Mouse (Mus musculus): ENCODE results near the gene Rgs3. TPM values are rescaled to one million over a fixed set of nuclear protein-coding genes. Genes with fewer than 3 reads are reported as not detected.
A peak's percentile ranks its signal among the peaks of the same experiment; 100 is the strongest.

Gene Rgs3
- polyA plus RNA-seq, 1 experiment from 2014 or later = 65.3 TPM

DNA sequence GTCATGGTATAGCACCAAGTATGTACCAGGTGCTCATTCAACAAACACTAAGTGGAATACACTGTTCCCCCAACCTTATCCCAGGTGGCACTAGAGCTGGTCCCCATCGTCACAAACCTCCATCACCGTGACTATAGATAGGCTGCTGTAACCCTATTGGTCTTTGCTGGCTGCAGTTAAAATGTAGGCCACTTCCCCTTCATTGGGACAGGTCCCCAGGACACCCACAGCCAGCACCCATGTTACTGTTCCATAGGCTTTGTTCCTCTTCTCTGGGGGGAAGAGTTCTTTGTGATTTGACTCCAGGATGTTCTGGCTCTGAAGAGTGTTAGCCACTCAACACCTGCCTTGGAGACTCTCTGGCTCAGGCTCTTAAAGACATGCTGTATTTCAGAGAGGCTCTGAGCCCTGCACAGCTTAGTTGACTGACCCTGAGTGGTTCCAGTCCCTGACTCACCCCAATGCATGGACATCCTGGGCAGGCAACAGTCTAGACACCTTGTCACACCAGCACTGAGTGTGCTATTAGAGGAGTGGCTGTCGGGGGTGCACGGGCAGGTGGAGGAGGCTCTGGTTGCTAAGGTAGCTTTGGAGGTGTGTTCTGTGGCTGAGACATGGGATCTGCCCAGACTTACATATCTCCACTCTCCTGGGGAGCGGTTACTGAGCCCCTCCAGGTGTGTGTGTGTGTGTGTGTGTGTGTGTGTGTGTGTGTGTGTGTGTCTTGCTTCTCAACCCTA, 94.4 kb downstream of the Rgs3 start:
- no peak overlapping the region for H3K4me2 ChIP-seq
- H3K9ac ChIP-seq = no peak overlapping the region
- H3K36me3 ChIP-seq = no peaks in the 10 kb centered on the region
- peaks cover 12% of the 10 kb centered on the region for H3K4me1 ChIP-seq (replicated peaks)
- no peaks in the 10 kb centered on the region for H3K9me3 ChIP-seq
- no peaks in the 10 kb centered on the region for H3K27me3 ChIP-seq
- no peak for ATAC-seq (ENCODE audit: low FRiP score)
- no peak overlapping the region for H3K27ac ChIP-seq
- 96% methylated on average over 5 of the region's 5 CpGs for WGBS
- H3K4me3 ChIP-seq = no peak overlapping the region

DNA sequence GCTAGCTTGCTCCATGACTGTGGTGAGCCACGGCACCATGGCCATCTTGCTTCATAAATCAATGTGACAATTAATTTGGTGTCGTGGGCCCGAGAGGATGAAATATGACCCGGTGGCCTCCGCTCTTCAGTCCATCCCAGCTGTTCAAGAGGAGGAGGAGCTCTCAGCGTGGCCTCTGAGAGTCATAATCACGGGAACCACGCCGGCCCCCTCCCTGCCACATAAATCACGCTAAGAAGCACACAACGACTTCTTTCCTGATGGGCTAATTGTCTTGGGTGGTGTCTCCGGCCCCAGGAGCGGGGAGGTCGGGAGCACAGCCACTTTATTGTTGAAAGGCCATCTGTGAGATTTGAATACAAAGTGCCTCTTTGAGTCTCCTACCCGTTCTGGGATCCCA, 99.6 kb downstream of the Rgs3 start:
- WGBS = 14% methylated on average over 15 of the region's 15 CpGs
- no peak overlapping the region for H3K27ac ChIP-seq
- no peak overlapping the region for H3K4me3 ChIP-seq
- no peak for ATAC-seq (ENCODE audit: low FRiP score)
- no peak overlapping the region for H3K9ac ChIP-seq
- no peaks in the 10 kb centered on the region for H3K27me3 ChIP-seq
- no peaks in the 10 kb centered on the region for H3K36me3 ChIP-seq
- H3K4me1 ChIP-seq (replicated peaks) = peaks cover 54% of the 10 kb centered on the region
- H3K9me3 ChIP-seq = no peaks in the 10 kb centered on the region
- H3K4me2 ChIP-seq = no peak overlapping the region

DNA sequence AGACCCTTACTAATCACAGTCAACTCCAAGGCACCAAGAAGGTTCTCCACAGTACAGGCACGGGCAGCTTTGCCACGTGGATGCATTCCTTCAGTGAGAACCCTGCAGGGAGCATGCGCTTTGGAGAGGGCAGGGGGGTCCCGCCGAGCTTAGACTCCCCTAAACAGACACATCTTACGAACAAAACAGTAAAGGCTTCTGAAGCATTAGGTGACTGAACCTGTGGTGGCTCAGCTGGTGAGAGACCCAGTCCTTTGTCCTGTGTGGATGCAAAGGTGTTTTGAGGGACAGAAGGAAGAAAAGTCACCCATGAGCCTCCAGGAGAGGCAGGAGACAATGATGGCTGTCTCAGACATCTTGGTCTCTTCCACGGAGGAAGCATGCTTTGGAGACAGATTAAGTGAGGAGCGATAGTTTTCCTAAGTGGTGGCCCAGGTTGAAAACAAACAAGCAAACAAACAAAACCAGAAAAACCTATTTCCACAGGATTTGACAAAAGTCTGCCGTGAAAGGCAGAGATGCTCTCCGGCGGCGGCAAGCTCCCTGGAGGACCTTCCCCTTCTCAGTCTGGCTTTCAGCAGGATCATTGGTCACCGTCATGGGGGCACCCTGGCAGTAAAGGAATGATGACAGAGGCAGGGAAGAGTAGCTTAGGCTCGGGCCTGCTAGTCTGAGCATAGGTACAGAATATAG, 100.4 kb downstream of the Rgs3 start:
- H3K27me3 ChIP-seq = no peaks in the 10 kb centered on the region
- no peaks in the 10 kb centered on the region for H3K9me3 ChIP-seq
- H3K27ac ChIP-seq = peak overlapping the region; percentile 50
- 0 out of 2 replicates have a peak overlapping the region, but pooled peaks have one; percentile 2 for H3K4me2 ChIP-seq
- ATAC-seq (ENCODE audit: low FRiP score) = no peak
- H3K9ac ChIP-seq = 0 out of 2 replicates have a peak overlapping the region, but pooled peaks have one; percentile 29
- no peak overlapping the region for H3K4me3 ChIP-seq
- no peaks in the 10 kb centered on the region for H3K36me3 ChIP-seq
- peaks cover 54% of the 10 kb centered on the region for H3K4me1 ChIP-seq (replicated peaks)
- WGBS = 12% methylated on average over 14 of the region's 14 CpGs

DNA sequence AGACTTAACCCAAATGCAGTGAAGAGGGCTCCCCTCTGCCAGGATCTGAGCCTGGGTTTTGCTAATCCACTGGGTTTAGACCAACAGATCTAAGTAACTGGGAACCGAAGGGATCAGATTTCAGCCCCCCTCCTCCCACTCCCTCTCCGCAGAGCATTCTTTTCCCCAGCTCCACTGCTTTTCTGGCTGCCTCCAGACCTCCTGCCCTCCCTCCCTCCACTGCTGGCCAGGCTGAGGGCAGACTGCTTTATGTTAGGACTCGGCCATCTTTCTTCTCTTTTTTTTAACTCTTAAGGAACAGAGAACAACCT, 100.9 kb downstream of the Rgs3 start:
- H3K4me3 ChIP-seq = no peak overlapping the region
- H3K4me2 ChIP-seq = 0 out of 2 replicates have a peak overlapping the region, but pooled peaks have one; percentile 2
- H3K9me3 ChIP-seq = no peaks in the 10 kb centered on the region
- H3K4me1 ChIP-seq (replicated peaks) = peaks cover 54% of the 10 kb centered on the region
- ATAC-seq (ENCODE audit: low FRiP score) = peak; percentile 43
- H3K9ac ChIP-seq = no peak overlapping the region
- no peaks in the 10 kb centered on the region for H3K36me3 ChIP-seq
- WGBS = 2% methylated on average over 3 of the region's 3 CpGs
- H3K27ac ChIP-seq = peak overlapping the region; percentile 50
- no peaks in the 10 kb centered on the region for H3K27me3 ChIP-seq

DNA sequence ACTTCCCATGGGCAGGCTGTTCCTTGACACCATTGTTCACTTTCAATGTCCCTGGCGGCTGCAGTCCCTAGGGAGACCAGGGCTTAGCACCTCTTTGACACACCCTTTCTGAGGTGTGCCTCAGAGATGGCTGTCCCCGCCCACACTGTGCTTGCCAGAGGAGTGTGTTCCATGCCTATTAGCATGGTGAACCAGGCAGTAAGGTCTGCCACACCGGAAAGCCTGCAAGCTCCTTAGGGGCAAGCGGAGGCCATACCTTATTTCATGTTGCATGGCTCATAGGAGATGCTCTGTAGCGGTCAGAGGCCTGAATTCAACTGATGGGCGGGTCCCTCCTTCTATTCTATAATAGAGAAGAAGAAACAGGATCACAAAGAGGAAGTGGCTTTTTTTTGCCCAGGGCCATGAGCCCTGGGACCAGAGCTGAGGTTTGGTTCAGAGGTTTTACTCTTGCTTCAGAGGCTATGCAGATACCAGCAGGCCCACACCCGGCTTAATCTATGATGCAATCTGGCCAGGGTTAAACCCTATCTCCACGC, 101.7 kb downstream of the Rgs3 start:
- Histone ChIP-seq H3K9ac (no peak overlapping the region), H3K4me2 (no peak overlapping the region), H3K27me3 (no peaks in the 10 kb centered on the region), H3K36me3 (no peaks in the 10 kb centered on the region), H3K4me3 (no peak overlapping the region), H3K4me1 (replicated peaks) (peaks cover 51% of the 10 kb centered on the region), H3K9me3 (no peaks in the 10 kb centered on the region), H3K27ac (peak overlapping the region; percentile 50)
- 74% methylated on average over 8 of the region's 8 CpGs for WGBS
- no peak for ATAC-seq (ENCODE audit: low FRiP score)

DNA sequence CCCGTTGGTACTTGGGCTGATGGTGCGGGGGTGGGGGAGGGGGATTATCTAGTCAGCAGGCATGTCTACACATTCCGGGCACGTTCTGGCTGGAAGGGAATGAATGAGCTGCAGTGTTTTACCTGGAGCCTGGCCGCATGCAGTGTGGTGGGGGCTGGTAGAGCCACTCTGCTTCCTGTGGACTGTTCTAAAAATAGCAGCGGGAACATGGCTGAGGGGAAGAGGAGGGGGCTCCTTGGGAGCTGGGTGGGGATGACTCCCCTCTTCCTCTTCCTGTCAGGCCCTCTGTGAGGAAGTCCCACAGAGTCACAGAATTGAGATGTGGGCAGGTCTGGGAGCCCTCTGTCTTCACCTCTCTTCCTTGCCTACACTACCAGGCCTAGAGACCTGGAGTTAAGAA, 103.7 kb downstream of the Rgs3 start:
- peak; percentile 81 for ATAC-seq (ENCODE audit: low FRiP score)
- Histone ChIP-seq H3K4me3 (no peak overlapping the region), H3K4me2 (no peak overlapping the region), H3K9me3 (no peaks in the 10 kb centered on the region), H3K9ac (no peak overlapping the region), H3K4me1 (replicated peaks) (peaks cover 51% of the 10 kb centered on the region), H3K27me3 (no peaks in the 10 kb centered on the region), H3K36me3 (no peaks in the 10 kb centered on the region), H3K27ac (peak overlapping the region; percentile 68)
- WGBS = 12% methylated on average over 6 of the region's 6 CpGs

DNA sequence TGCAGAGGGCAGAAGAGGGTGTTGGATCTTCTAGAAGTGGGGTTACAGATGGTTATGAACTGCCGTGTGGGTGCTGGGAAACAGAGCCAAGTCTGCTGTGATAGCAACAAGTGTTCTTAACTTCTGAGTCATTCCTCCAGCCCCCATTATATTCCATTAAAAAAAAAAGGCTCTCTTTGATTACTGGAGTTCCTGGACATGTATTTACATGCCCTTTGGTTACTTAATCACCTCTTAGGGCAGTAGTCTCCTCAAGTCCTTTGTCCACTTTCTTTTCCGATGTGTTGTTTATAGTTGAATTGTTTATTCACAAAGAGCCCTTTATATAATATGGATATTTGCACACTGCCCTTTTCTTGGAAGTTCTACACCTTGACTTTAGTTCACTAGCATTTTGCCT, 106.2 kb downstream of the Rgs3 start:
- H3K27me3 ChIP-seq = no peaks in the 10 kb centered on the region
- H3K4me3 ChIP-seq = no peak overlapping the region
- no peak overlapping the region for H3K4me2 ChIP-seq
- H3K27ac ChIP-seq = no peak overlapping the region
- no peaks in the 10 kb centered on the region for H3K36me3 ChIP-seq
- no peaks in the 10 kb centered on the region for H3K9me3 ChIP-seq
- no peak overlapping the region for H3K9ac ChIP-seq
- WGBS = 69% methylated on average over 2 of the region's 2 CpGs
- peaks cover 32% of the 10 kb centered on the region for H3K4me1 ChIP-seq (replicated peaks)
- no peak for ATAC-seq (ENCODE audit: low FRiP score)

DNA sequence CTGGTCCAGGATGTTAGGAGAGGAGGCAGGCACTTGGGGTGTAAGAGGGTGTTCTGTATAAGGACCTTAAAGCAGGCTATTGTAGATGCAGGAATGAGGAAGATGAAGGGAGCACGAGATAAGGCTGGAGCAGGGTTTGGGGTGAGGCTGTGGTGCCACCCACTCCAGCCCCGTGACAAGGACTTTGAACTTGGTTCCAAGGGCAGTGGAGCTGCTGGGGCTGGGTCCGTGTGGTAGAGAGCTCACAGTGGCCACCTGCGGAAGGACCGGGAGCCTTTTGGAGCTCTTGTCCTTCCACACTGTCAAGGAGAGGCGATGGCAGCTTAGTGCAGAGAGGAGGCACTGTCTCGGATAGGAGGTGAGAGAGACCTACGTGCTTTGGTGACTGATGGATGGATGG, 109.0 kb downstream of the Rgs3 start:
- Histone ChIP-seq H3K27me3 (no peaks in the 10 kb centered on the region), H3K4me1 (replicated peaks) (peaks cover 13% of the 10 kb centered on the region), H3K4me2 (no peak overlapping the region), H3K36me3 (no peaks in the 10 kb centered on the region), H3K27ac (no peak overlapping the region), H3K4me3 (no peak overlapping the region), H3K9ac (no peak overlapping the region), H3K9me3 (no peaks in the 10 kb centered on the region)
- ATAC-seq (ENCODE audit: low FRiP score) = no peak
- 90% methylated on average over 8 of the region's 8 CpGs for WGBS

DNA sequence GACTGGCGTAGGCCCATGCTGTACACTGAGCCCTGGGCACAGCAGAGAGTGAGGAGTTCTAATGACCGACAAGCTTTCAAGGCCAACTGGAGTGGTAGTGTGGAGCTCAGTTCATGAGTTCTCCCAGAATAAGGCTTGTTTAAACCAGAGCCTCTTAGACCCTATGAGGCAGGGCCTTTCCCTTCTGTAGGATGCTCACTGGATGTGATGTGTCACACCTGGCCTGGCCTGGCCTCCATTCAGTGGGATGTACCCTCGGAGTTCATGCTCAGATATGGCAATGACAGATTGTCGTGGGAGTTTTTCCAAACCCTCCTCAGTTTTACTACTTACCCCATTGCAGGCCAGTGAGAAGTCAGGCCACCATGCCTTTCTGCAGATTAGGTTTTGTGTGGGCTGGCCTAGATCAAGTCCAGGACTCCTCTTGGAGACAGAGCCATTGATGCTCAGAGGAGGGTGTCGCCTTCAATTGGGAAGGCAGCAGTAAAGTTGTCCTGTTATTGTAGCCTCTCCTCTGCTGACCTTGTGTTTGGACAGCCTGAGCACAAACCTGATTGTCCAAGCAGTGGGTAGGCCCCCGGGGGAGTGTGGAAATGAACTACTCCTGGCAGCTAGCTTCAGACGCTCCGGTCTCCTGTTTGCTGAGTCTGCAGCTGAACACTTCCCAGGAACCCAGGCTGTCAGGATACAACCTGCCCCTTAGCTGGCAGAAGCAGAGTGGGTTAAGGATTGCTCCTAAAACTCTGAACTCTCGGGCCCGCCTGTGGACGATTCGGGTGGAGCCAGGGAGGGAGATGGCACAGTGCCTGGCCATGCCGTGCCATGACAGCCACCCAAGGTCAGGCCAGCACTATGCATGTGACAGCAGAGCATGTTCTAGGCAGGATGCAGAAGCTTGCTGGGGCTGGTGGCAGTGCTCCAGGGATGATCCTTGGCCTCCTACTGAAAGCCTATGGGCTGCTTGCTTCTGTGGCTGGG, 109.7 kb downstream of the Rgs3 start:
- H3K4me2 ChIP-seq = no peak overlapping the region
- no peak for ATAC-seq (ENCODE audit: low FRiP score)
- no peaks in the 10 kb centered on the region for H3K27me3 ChIP-seq
- H3K9me3 ChIP-seq = no peaks in the 10 kb centered on the region
- H3K27ac ChIP-seq = no peak overlapping the region
- WGBS = 80% methylated on average over 13 of the region's 13 CpGs
- no peaks in the 10 kb centered on the region for H3K36me3 ChIP-seq
- H3K4me1 ChIP-seq (replicated peaks) = peaks cover 10% of the 10 kb centered on the region
- H3K4me3 ChIP-seq = no peak overlapping the region
- no peak overlapping the region for H3K9ac ChIP-seq

DNA sequence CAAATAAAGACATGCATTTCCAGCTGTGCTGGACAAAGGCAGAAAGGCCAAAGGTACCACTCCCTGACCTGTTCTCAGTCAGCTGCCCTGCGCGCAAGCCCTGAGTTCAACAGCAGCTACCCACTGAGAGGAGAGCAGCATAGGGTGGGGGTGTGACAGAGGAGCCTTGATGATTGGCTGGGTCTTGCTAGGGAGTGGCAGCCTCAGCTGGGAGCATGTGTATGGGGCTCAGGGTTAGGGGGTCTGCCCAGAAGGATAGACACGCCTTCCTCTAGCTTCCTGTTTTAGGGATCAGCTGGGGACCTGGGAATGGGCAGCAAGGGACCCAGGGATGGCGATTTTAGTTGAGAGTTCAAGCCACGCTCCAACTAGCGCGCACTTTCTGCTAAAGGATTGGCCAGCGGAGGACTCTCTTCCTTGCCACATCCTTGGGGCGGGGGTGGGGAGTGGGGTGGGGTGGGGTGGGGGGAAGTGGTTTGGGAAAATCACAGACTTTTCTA, 113.9 kb downstream of the Rgs3 start:
- H3K36me3 ChIP-seq = no peaks in the 10 kb centered on the region

DNA sequence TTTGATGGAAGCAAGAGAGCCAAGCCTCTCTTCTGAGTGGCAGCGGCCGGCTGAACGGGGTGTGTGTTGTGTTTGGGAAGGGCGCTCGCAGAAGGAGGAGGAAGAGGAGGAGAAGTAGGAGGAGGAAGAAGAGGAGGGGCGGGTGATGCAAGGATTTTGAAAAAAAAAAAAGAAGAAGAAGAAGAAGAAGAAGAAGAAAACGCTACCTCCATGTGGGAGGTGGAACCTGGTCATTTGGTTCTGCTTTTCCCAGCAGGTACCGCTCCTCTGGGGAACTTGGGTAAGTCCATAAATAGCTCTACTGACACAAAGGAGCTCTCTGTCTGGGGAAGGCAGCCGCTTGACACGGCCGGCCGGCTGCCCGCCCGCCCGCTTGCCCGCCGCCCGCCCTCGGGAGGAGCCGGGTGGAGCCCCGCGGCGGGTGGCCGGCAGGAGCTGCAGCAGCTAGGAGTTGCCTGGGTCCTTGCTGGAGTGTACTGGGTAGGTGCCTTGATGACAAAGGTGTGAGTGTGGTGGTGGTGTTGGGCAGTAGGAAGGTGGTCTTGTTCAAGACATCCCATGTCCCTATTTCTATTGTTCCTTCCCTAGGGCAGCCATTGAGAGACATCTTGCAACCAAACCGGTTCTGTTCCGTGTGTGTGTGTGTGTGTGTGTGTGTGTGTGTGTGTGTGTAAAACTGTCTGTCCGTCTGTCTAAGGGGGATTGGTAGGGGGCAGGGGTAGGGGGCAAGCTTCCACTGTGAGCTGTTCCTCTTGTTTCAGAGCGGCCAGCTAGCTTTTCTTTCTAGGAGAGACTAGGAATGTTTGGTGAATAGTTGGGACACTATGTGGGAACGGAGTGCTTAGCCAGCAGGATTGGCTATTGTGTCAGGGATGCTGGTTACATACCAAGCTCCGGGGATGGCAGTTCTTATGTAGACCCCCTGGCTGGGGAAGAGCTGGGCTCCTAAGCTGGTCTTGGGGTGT, 114.7 kb downstream of the Rgs3 start:
- peaks cover 57% of the 10 kb centered on the region for H3K4me1 ChIP-seq (replicated peaks)
- peak overlapping the region; percentile 67 for H3K4me2 ChIP-seq
- H3K9me3 ChIP-seq = no peaks in the 10 kb centered on the region
- H3K27ac ChIP-seq = peak overlapping the region; percentile 81
- peak overlapping the region; percentile 63 for H3K4me3 ChIP-seq
- H3K27me3 ChIP-seq = no peaks in the 10 kb centered on the region
- H3K36me3 ChIP-seq = no peaks in the 10 kb centered on the region
- 1% methylated on average over 30 of the region's 30 CpGs for WGBS
- ATAC-seq (ENCODE audit: low FRiP score) = peak; percentile 50
- H3K9ac ChIP-seq = peak overlapping the region; percentile 85

More for the DNA sequence above, 113.9 kb downstream of the Rgs3 start:
- Histone ChIP-seq H3K27me3 (no peaks in the 10 kb centered on the region), H3K4me1 (replicated peaks) (peaks cover 49% of the 10 kb centered on the region), H3K27ac (peak overlapping the region; percentile 81), H3K9ac (peak overlapping the region; percentile 85), H3K4me2 (peak overlapping the region; percentile 67), H3K9me3 (no peaks in the 10 kb centered on the region), H3K4me3 (peak overlapping the region; percentile 63)
- peak; percentile 67 for ATAC-seq (ENCODE audit: low FRiP score)
- 2% methylated on average over 9 of the region's 9 CpGs for WGBS

Data from hindbrain, embryonic 13.5 days (tissue).